Mouse (Mus musculus) intestine, postnatal 0 days (tissue): ENCODE data around the gene Cox20. TPM values are rescaled to one million over a fixed set of nuclear protein-coding genes. Genes with fewer than 3 reads are reported as not detected.

Experiments
- ATAC-seq: fragments of 200-750 bp; cut with Nextera tagmentation; 2 replicates; pipeline ENCODE4 v1.8.0; 2017; ENCODE audit warnings: mild to moderate bottlenecking, moderate TSS enrichment, moderate library complexity
- H3K27ac ChIP-seq: fragments of 300-500 bp; sonication (generic); 2 replicates; pipeline ENCODE4 v1.5.1; 2014; ENCODE audit warnings: mild to moderate bottlenecking, low read depth, low read length, moderate library complexity
- H3K27me3 ChIP-seq: fragments of 300-500 bp; sonication (generic); replicated peaks from 2 replicates; pipeline ENCODE4 v1.6.1; 2014; ENCODE audit warnings: low read length, mixed read lengths; ENCODE audit not compliant: control insufficient read depth, insufficient read depth
- H3K36me3 ChIP-seq: fragments of 300-500 bp; sonication (generic); 2 replicates; pipeline ENCODE4 v1.6.1; 2014; ENCODE audit warnings: mild to moderate bottlenecking, moderate library complexity; ENCODE audit not compliant: control insufficient read depth, insufficient read depth
- H3K4me1 ChIP-seq: fragments of 300-500 bp; sonication (generic); replicated peaks from 2 replicates; pipeline ENCODE4 v1.6.1; 2014; ENCODE audit warnings: antibody characterized with exemption, low read length, mixed read lengths; ENCODE audit not compliant: control insufficient read depth, insufficient read depth
- H3K4me2 ChIP-seq: fragments of 300-500 bp; sonication (generic); replicated peaks from 2 replicates; pipeline ENCODE4 v1.6.1; 2014; ENCODE audit warnings: low read depth, mild to moderate bottlenecking, moderate library complexity
- H3K4me3 ChIP-seq: fragments of 300-500 bp; sonication (generic); 2 replicates; pipeline ENCODE4 v1.5.1; 2014; ENCODE audit warnings: low read depth, low read length
- H3K9ac ChIP-seq: fragments of 300-500 bp; sonication (generic); 2 replicates; pipeline ENCODE4 v1.6.1; 2014; ENCODE audit warnings: mild to moderate bottlenecking, low read depth, low read length
- H3K9me3 ChIP-seq: fragments of 300-500 bp; sonication (generic); 2 replicates; pipeline ENCODE4 v1.6.1; 2016; ENCODE audit warnings: mixed run types; ENCODE audit not compliant: control insufficient read depth
- CTCF ChIP-seq: sonication (generic); IDR thresholded peaks from 2 replicates; pipeline ENCODE4 v1.5.1; 2016; ENCODE audit warnings: low read depth, mild to moderate bottlenecking, control low read depth, antibody characterized with exemption, moderate library complexity
- WGBS: fragments of 180-500 bp; shearing (Covaris S2); extraction: QIAGEN DNeasy Blood & Tissue Kit; methylation state at CpG from one replicate; pipeline ENCODE4 v1.1.7; 2014; 5-methylcytosine and 5-hydroxymethylcytosine counted together
- polyA plus RNA-seq: library from polyadenylated mRNA; unstranded; fragments of >200 nt; fragmentation: Nextera tagmentation; extraction: Ambion mirVana; gene quantifications from 2 replicates; pipeline ENCODE4 v1.2.1, GENCODE M21; 2015

The Cox20 gene
- polyA plus RNA-seq, 1 experiment from 2014 or later: 148 TPM

DNA sequence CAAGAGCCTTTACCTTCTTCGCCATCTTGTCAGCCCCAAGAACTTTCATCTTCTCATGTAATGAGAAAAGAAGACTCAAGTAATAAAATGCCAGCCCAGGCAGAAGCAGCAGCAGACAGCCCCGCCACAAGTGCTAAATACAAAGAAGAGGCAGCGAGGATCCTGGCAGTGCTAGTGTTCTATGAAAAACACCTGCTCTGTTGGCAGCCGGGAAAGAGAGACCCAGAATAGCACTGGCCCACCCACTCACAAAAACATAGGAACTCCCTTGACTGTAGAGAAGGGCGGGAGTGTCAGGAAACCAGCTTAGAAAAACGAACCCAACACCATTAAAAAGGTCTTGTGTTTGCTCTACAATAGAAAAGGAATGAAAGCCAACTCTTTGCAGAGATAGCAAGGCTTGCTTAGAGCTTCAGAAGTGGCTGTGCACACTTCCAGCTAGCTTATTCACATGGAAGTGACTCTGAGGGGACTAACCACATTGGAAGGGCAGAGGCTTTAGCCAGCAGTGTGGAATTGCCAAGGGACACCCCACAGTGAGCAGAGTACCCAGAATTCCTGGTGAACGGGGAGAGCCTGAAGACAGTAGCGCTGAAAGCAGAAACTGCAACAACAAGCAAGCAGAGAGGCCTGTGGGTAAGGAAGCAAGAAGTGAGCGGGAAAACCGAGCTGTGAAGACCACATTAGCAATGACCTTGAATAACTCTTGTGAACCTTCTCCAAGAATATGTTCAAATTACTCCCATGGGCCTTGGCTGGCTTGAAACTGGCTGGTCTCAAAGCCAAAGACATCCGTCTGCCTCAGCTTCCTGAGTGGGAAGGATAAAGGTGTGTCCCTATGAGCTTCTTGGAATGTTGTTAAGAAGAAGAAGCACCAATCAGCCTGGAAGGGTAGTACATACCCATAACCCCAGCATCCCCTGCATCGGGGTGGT, 39.1 kb downstream of the Cox20 start:
- Histone ChIP-seq H3K9me3 (no peaks in the 10 kb centered on the region), H3K27ac (no peak overlapping the region), H3K4me2 (no peak overlapping the region), H3K9ac (no peak overlapping the region), H3K4me1 (no peaks in the 10 kb centered on the region), H3K27me3 (no peaks in the 10 kb centered on the region), H3K4me3 (no peak overlapping the region), H3K36me3 (no peaks in the 10 kb centered on the region)
- WGBS: 74% methylated on average over 12 of the region's 12 CpGs
- no peak for ATAC-seq
- TF ChIP-seq CTCF: no peak

DNA sequence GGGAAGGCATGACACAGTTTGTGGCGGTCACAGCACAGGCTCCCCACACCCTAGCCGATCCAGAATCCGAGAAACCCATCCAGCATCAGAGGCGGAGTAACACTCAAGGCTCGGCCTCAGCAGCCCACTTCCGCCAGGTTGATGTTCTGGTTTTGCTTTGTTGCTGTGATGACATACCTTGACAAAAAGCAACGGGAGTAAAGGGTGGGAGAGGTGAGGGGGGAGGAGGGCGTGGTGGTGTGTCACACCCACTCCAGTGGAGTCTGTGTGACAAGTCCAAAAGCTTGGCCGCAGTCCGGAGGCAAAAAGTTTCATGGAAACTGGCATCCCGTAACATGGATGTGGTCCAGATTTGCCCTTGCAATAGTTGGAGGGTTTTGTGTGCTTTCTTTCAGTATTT, 41.3 kb downstream of the Cox20 start:
- H3K9me3 ChIP-seq: no peaks in the 10 kb centered on the region
- no peak overlapping the region for H3K4me2 ChIP-seq
- 83% methylated on average over 11 of the region's 11 CpGs for WGBS
- H3K36me3 ChIP-seq: no peaks in the 10 kb centered on the region
- no peak overlapping the region for H3K9ac ChIP-seq
- TF ChIP-seq CTCF: no peak
- H3K27ac ChIP-seq: no peak overlapping the region
- ATAC-seq: no peak
- no peak overlapping the region for H3K4me3 ChIP-seq
- no peaks in the 10 kb centered on the region for H3K27me3 ChIP-seq
- H3K4me1 ChIP-seq: no peaks in the 10 kb centered on the region

DNA sequence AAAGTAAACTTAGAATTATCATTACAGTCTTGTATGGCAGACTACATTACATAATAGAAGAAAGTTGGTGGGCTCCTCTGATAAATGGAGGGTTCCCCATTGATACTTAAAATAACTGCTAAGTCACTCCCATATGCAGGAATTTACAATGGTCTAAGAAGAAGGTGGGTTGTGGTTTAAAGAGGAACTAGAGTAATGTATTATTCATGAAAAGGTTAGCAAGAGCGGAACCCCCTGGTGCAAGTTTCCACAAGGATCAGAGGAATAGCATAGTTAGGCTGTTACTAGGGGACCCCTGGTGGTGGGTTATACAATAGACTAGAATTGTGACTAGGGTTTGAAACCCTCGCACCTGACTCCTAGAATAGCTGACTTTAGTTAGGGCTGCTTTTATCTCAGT, 41.8 kb downstream of the Cox20 start:
- Histone ChIP-seq H3K4me3 (no peak overlapping the region), H3K4me1 (no peaks in the 10 kb centered on the region), H3K36me3 (no peaks in the 10 kb centered on the region), H3K9me3 (no peaks in the 10 kb centered on the region), H3K27me3 (no peaks in the 10 kb centered on the region), H3K4me2 (no peak overlapping the region), H3K9ac (no peak overlapping the region), H3K27ac (no peak overlapping the region)
- no peak for ATAC-seq
- 91% methylated on average over 2 of the region's 2 CpGs for WGBS
- peak; percentile 25; the same call in 1 of the 2 replicates for TF ChIP-seq CTCF

DNA sequence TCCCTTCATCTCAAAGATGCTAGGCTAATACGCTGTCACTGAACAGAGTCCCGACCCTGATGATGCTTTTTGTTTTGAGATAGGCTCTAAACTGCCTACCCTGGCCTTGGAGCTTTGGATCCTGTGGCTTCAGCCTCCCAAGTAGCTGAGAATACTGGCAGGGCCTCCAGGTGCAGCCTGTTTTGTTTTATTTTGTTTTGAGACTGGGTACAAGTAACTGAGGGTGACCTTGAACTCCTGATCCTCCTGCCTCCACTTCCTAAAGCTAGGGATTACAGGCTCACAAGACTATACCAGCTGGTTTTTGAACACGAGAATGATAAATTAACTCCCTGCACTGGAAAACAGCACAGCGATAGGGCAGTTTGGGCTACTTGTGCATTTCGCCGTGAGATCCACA, 46.2 kb downstream of the Cox20 start:
- Histone ChIP-seq H3K36me3 (no peaks in the 10 kb centered on the region), H3K4me3 (no peak overlapping the region), H3K4me2 (no peak overlapping the region), H3K9me3 (no peaks in the 10 kb centered on the region), H3K4me1 (peaks cover 4% of the 10 kb centered on the region; the same call in 1 of the 2 replicates), H3K27ac (no peak overlapping the region), H3K9ac (no peak overlapping the region), H3K27me3 (no peaks in the 10 kb centered on the region)
- ATAC-seq: no peak
- TF ChIP-seq CTCF: no peak
- 87% methylated on average over 6 of the region's 6 CpGs for WGBS

DNA sequence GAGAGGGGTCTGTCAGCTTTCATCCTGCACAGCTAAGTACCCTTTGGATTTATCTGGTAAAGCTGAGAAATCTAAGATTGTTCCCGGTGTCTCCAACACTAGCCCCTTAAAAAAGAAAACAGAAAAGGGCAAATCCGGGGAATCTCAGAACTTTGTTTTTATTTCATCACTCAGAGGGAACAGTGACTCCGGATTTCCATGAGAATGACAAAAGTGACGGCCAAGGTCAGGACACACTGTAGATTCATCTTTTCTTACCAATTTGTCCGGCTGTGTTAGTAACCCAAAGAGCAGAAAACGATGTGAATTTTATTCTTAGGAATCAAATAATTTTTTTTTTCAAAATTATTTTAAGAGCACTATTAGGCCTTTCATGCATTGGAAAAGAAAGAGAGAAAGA, 49.2 kb downstream of the Cox20 start:
- Histone ChIP-seq H3K36me3 (no peaks in the 10 kb centered on the region), H3K4me3 (no peak overlapping the region), H3K4me2 (no peak overlapping the region; the same call in 1 of the 2 replicates), H3K9me3 (no peaks in the 10 kb centered on the region), H3K27me3 (no peaks in the 10 kb centered on the region), H3K9ac (no peak overlapping the region), H3K4me1 (peaks cover 4% of the 10 kb centered on the region; the same call in 1 of the 2 replicates), H3K27ac (no peak overlapping the region)
- no peak for TF ChIP-seq CTCF
- no peak for ATAC-seq
- 74% methylated on average over 6 of the region's 6 CpGs for WGBS

DNA sequence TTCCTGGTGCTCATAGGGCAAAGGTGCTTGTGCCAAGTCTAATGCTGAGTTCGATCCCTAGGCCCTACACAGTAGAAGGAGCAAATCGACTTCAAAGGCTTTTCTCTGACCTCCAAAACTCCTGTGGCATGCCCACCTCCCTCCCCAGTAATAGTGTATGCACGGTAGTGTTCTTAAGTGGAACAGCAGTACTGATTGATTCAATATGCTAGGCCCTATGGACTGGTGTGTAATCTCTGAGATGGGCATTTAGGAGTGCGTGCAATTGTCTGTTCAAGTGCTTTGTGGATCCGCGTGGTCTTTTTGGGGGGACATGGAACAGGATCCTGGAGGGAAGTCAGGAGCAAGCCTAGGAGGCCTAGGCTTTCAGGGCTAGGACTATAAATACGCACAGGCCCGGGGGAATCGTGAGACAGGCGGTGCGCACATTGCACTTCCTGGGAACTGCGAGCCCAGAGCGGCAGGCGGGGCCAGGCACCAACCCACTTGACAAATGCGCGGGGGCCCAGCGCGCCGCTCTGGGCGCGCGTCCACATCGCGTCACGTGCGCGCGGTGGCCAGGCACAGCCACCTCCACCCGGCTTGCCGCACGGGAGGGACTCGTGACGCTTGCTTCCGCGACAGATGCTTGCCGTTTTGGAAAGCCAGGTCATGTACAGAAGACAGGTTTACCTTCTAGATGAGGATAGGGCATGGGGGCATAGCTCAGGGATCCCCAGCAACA, 49.8 kb downstream of the Cox20 start:
- peak overlapping the region; percentile 17; the same call in 1 of the 2 replicates for H3K9ac ChIP-seq
- peak overlapping the region; percentile 86 for H3K27ac ChIP-seq
- WGBS: 3% methylated on average over 36 of the region's 36 CpGs
- ATAC-seq: peak; percentile 99
- no peaks in the 10 kb centered on the region for H3K27me3 ChIP-seq
- H3K4me3 ChIP-seq: peak overlapping the region; percentile 46
- peaks cover 4% of the 10 kb centered on the region; the same call in 1 of the 2 replicates for H3K4me1 ChIP-seq
- H3K9me3 ChIP-seq: no peaks in the 10 kb centered on the region
- H3K4me2 ChIP-seq: peak overlapping the region; percentile 64
- TF ChIP-seq CTCF: 0 out of 2 replicates have a peak, but pooled peaks have one; percentile 12
- H3K36me3 ChIP-seq: no peaks in the 10 kb centered on the region
